Mouse (Mus musculus) natural killer cell, adult 2 months (primary cell): ENCODE results near the gene Lim2.
A peak's percentile ranks its signal among the peaks of the same experiment; 100 is the strongest.

Source experiments
- DNase-seq, 2 experiments: peaks; one replicate each; pipeline ENCODE4 v3.0.0; 2022; ENCODE audit warnings: low spot score in 2 of 2

The Lim2 gene

DNA sequence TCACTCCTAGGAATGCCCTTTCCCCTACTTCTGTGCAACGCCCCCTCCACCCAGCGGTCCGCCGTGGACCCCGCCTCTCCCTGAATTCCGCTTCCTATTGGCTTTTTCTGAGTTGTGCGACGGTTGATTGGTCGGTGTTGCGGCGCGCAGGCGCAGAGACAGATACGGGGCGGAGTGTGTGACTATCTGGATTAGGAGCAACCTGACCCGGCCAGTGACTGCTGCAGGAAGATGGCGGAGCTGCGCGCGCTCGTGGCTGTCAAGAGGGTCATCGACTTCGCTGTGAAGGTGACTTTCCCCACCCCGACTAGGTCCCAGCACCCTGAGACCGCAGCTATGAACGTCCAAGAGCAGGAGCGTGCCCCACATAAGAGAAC is 16.4 kb downstream of the Lim2 start, which contains the start of the genes Etfb and Gm45233:
Gene Etfb, plus strand, starts transcription at position 167 of the 377 bp plus-strand sequence.
Gene Gm45233, plus strand, starts transcription at position 212 of the 377 bp plus-strand sequence.
- DNase-seq = peak; percentile 87 to 89

DNA sequence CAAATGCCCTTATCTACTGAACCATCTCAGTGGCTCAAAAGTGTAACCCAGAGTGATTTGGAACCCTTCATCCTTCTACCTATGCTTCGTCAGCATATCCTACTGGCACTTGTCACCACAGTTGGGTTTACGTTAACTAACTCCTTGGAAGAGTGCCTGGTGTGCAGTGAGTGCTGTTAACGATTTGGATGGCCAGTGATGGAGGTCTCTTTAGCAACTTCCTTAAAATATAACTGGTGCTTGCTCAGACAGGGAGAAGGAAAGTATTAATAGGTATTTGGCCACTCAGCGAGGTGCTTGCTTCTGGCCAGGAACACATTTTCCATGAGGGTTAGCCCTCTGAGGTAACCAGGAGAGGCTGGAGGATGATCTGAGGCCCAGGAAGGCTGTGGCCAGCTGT is 20.3 kb downstream of the Lim2 start:
- DNase-seq = no peak

DNA sequence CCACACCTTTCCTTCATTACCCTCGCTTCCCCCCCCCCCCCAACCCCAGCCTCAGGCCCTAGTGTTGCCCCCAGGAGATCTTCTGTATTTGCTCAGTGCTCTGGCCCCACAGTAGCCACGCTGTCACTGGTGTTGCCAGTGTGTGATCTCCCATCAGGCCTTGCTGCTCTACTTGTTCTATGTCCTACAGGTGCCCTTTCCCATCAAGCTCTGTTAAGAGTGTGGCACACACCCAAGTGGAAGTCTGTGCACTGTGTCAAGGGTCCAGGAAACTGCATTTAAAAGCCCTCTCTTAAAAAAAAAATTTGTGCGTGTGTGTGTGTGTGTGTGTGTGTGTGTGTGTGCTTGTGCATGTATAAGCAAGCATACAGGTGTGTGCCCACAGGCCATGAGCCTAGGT is 20.8 kb downstream of the Lim2 start:
- DNase-seq = no peak

- no peak for DNase-seq
Measured at GRCm38 (mm10) chr7:43449811-43450210, 22.3 kb downstream of the Lim2 start.

- no peak for DNase-seq
Measured at GRCm38 (mm10) chr7:43451726-43452125, 24.3 kb downstream of the Lim2 start.

GRCm38 (mm10) chr7:43452609-43453008 is 25.1 kb downstream of the Lim2 start:
- peak; percentile 76 for DNase-seq

GRCm38 (mm10) chr7:43453599-43454355 is 26.3 kb downstream of the Lim2 start:
- no peak for DNase-seq

GRCm38 (mm10) chr7:43454371-43454770 is 26.9 kb downstream of the Lim2 start:
- no peak for DNase-seq

GRCm38 (mm10) chr7:43462851-43463250 is 35.4 kb downstream of the Lim2 start, which contains the start of gene Vsig10l:
TSS of gene Vsig10l (plus strand) at chr7:43463151.
- no peak for DNase-seq

GRCm38 (mm10) chr7:43463976-43464375 is 36.5 kb downstream of the Lim2 start:
- no peak for DNase-seq

DNA sequence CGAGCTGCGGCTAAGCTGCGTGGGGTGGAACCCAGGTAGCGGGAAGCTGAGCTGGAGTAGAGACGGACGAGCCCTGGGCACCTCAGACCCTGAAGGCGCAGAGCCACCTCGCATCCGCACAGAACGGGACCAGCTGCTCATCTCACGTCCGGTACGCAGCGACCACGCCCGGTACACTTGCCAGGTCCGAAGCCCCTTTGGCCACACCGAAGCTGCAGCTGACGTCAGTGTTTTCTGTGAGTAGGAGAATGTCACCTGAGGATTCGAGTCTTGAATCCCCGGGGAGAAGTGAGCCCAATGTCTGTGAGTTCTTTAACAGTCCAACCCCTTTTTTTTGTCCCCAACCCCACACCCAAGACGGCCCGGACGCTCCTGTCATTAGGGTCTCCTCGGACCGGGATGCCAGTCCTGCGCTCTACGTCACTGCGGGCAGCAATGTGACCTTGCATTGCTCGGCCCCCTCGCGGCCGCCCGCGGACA is 37.4 kb downstream of the Lim2 start:
- DNase-seq = peak; percentile 54 to 72

DNA sequence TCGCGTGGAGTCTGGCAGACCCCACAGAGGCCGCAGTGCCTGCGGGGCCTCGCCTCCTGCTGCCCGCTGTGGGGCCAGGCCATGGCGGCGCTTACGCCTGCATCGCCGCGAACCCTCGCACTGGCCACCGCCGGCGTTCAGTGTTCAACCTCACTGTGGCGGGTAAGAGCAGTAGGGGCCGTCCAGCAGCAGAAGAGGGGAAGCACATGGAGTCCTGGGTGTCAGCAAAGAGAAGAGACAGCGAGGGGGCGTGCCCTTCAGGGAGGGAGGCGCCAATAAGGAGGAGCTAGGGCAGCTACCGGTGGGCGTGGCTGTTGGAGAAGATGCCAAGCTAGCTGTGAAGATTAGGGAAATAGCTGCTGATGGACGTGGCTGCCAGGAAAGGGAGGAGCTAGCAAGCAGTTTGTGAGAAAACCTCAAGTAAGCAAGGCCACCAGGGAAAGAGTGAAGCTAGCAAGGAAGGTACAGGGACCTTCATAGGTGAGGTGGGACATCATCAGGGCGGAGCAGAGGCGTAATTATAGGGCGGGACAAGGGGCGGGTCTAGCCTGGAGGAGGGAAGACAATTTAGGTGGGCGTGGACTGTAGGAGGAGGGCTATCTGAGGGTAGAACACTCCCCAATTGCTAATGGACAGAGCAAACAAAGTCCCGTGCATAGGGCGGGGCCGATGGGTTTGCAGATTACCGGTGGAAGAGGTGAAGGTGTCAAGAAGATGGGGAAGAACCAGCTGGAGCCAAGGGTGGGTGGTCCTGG is 38.1 kb downstream of the Lim2 start:
- DNase-seq = peak; percentile 96 to 98

- peak; percentile 79 to 83 for DNase-seq
Measured at GRCm38 (mm10) chr7:43466099-43466694, 38.7 kb downstream of the Lim2 start.

- DNase-seq = peak; percentile 20 to 51
Measured at GRCm38 (mm10) chr7:43470373-43470772, 42.9 kb downstream of the Lim2 start.

GRCm38 (mm10) chr7:43475706-43476105 is 48.2 kb downstream of the Lim2 start:
- peak; percentile 47 to 62 for DNase-seq

DNA sequence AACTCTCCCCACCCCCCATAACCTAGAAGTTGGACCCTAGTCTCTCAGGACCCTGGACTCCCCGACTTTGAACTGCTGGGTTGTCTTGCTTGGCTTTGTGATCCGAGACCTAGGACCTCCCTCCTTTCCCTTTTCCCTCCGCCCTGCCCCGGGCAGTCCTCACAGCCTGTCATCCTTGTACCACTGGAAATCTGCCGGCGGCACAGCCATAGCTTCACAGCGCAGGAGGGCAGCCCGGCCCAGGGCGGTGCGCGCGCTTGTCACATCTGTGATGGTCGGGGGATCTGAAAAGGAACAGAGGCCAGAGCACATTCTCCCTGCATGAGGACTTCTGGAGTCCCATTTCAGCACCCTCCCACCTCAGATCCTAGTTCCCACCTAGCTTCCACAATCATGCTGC is 48.9 kb downstream of the Lim2 start:
- no peak for DNase-seq

DNA sequence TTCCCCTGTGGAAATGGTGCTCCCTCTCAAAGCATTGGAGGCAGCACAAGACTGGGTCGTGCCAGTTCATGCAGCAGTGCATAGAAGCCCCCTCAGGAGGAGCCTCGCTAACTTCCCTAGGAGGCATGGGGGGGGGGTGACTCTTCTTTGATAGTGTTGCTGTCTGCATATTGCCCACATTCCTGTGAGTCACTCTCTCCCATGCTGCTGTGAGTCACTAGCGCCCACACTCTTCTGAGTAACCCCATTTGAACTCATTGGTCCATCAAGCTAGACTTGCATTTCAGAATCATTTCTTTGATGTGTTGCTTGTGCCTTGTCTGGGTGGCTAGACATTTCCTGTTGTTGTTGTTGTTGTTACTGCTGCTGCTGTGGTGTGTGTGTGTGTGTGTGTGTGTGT is 53.7 kb downstream of the Lim2 start:
- no peak for DNase-seq

- no peak for DNase-seq
Measured at GRCm38 (mm10) chr7:43482090-43482716, 54.7 kb downstream of the Lim2 start.

GRCm38 (mm10) chr7:43483236-43483635 is 55.8 kb downstream of the Lim2 start:
- DNase-seq = no peak
